Mouse (Mus musculus) brown adipose tissue, adult 24 weeks (tissue): ENCODE data around the gene Msn. TPM values are rescaled to one million over a fixed set of nuclear protein-coding genes. Genes with fewer than 3 reads are reported as not detected.
"Not testable (repeated sequence)": the region's sequence is repeated elsewhere in the genome, so short reads cannot be mapped to it uniquely, and the experiment has no call there.

Experiments used
- H3K27ac ChIP-seq: fragments of 200-500 bp; replicated peaks from 2 replicates; pipeline ENCODE4 v1.5.1; 2012; ENCODE audit warnings: low read depth, mild to moderate bottlenecking, low read length
- H3K4me1 ChIP-seq: fragments of 200-500 bp; 2 replicates; pipeline ENCODE4 v1.6.1; 2012; ENCODE audit warnings: low read length, mixed read lengths; ENCODE audit not compliant: control insufficient read depth, insufficient read depth, insufficient read length
- H3K4me3 ChIP-seq: fragments of 200-500 bp; 2 replicates; pipeline ENCODE4 v1.5.1; 2012; ENCODE audit warnings: low read depth, mild to moderate bottlenecking, low read length, moderate library complexity; ENCODE audit not compliant: insufficient read depth
- polyA plus RNA-seq: library from polyadenylated mRNA; stranded (reverse); fragments of >200 nt; gene quantifications from 2 replicates; pipeline ENCODE4 v1.2.4, GENCODE M21; 2012; ENCODE audit not compliant: missing spikeins, insufficient read depth, insufficient read length

Msn gene
- polyA plus RNA-seq, 1 experiment, result 82.7 TPM

- not testable (repeated sequence) for H3K4me1 ChIP-seq, H3K4me3 ChIP-seq, H3K27ac ChIP-seq
Observed at GRCm38 (mm10) chrX:96205143-96205542, 109.3 kb downstream of the Msn start.

GRCm38 (mm10) chrX:96206872-96207271 is 111.0 kb downstream of the Msn start:
- Histone ChIP-seq H3K4me1 (no peaks in the 10 kb centered on the region), H3K4me3 (no peak overlapping the region), H3K27ac (no peak overlapping the region)

DNA sequence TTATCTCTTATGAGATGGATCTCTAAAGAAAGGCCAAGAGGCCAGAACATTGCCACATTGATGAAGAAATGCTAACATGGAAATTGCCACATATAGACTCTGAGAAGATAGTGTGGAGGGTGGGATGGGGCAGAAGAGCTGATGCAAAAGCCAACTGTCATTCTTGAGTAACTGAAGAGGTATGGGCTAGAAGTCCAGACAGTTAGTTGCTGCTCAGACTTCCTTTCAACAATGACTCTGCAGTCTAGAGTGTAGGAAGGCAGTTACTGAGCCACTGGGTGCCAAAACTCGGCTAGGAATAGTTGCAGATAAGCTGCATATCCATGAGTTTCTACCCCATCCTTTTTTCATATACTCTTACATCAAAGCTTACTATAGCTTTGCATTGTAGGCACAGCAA is 122.2 kb downstream of the Msn start:
- no peak overlapping the region for H3K4me3 ChIP-seq
- no peak overlapping the region for H3K27ac ChIP-seq
- H3K4me1 ChIP-seq, result no peaks in the 10 kb centered on the region

Other genes with a start within 250 kb of the Msn start
- 26.0 and 31.5 TPM in 2 replicates for gene Las1l, start 139.1 kb upstream of the Msn start, polyA plus RNA-seq
- not detected in 2 replicates for gene Vsig4, start 197.4 kb downstream of the Msn start, polyA plus RNA-seq